Mouse (Mus musculus) lung, postnatal 0 days (tissue): ENCODE results near the gene Tm7sf2. TPM values are rescaled to one million over a fixed set of nuclear protein-coding genes. Genes with fewer than 3 reads are reported as not detected.
A peak's percentile ranks its signal among the peaks of the same experiment; 100 is the strongest.

Source experiments
- ATAC-seq: fragments of 200-750 bp; cut with Nextera tagmentation; 2 replicates; pipeline ENCODE4 v1.8.0; 2017; ENCODE audit warnings: moderate library complexity
- DNase-seq: peaks from one replicate; pipeline ENCODE4 v3.0.0-alpha.2; 2016; ENCODE audit warnings: low spot score
- H3K27ac ChIP-seq: fragments of 300-500 bp; sonication (generic); 2 replicates; pipeline ENCODE4 v1.5.1; 2014; ENCODE audit warnings: antibody characterized with exemption, mild to moderate bottlenecking, low read length, mixed read lengths
- H3K27me3 ChIP-seq: fragments of 300-500 bp; sonication (generic); replicated peaks from 2 replicates; pipeline ENCODE4 v1.6.1; 2014; ENCODE audit warnings: low read length, mixed read lengths; ENCODE audit not compliant: insufficient read depth
- H3K36me3 ChIP-seq: fragments of 300-500 bp; sonication (generic); 2 replicates; pipeline ENCODE4 v1.6.1; 2014; ENCODE audit warnings: low read length, mixed read lengths; ENCODE audit not compliant: insufficient read depth
- H3K4me1 ChIP-seq: fragments of 300-500 bp; sonication (generic); 2 replicates; pipeline ENCODE4 v1.6.1; 2014; ENCODE audit warnings: antibody characterized with exemption, low read depth, low read length, mixed read lengths; ENCODE audit not compliant: insufficient read depth
- H3K4me2 ChIP-seq: fragments of 300-500 bp; sonication (generic); replicated peaks from 2 replicates; pipeline ENCODE4 v1.6.1; 2014; ENCODE audit warnings: low read depth, mild to moderate bottlenecking, low read length, moderate library complexity, mixed read lengths
- H3K4me3 ChIP-seq: fragments of 300-500 bp; sonication (generic); 2 replicates; pipeline ENCODE4 v1.5.1; 2014; ENCODE audit warnings: low read depth, low read length
- H3K9ac ChIP-seq: fragments of 300-500 bp; sonication (generic); replicated peaks from 2 replicates; pipeline ENCODE4 v1.6.1; 2014; ENCODE audit warnings: low read depth, mild to moderate bottlenecking
- H3K9me3 ChIP-seq: fragments of 300-500 bp; sonication (generic); 2 replicates; pipeline ENCODE4 v1.6.1; 2016; ENCODE audit warnings: low read length, mixed read lengths
- CTCF ChIP-seq: IDR thresholded peaks from 2 replicates; pipeline ENCODE4 v1.5.1; 2016; ENCODE audit warnings: antibody characterized with exemption, mild to moderate bottlenecking
- EP300 ChIP-seq: IDR thresholded peaks from 2 replicates; pipeline ENCODE4 v1.6.1; 2016; ENCODE audit warnings: antibody characterized with exemption, mild to moderate bottlenecking, control low read depth
- WGBS: fragments of 180-500 bp; shearing (Covaris S2); extraction: QIAGEN DNeasy Blood & Tissue Kit; methylation state at CpG from one replicate; pipeline ENCODE4 v1.1.7; 2014; 5-methylcytosine and 5-hydroxymethylcytosine counted together
- polyA plus RNA-seq: library from polyadenylated mRNA; unstranded; fragments of >200 nt; fragmentation: Nextera tagmentation; extraction: Ambion mirVana; gene quantifications from 2 replicates; pipeline ENCODE4 v1.2.1, GENCODE M21; 2015

Gene Tm7sf2
- polyA plus RNA-seq, 1 experiment from 2014 or later = 9.5 TPM

DNA sequence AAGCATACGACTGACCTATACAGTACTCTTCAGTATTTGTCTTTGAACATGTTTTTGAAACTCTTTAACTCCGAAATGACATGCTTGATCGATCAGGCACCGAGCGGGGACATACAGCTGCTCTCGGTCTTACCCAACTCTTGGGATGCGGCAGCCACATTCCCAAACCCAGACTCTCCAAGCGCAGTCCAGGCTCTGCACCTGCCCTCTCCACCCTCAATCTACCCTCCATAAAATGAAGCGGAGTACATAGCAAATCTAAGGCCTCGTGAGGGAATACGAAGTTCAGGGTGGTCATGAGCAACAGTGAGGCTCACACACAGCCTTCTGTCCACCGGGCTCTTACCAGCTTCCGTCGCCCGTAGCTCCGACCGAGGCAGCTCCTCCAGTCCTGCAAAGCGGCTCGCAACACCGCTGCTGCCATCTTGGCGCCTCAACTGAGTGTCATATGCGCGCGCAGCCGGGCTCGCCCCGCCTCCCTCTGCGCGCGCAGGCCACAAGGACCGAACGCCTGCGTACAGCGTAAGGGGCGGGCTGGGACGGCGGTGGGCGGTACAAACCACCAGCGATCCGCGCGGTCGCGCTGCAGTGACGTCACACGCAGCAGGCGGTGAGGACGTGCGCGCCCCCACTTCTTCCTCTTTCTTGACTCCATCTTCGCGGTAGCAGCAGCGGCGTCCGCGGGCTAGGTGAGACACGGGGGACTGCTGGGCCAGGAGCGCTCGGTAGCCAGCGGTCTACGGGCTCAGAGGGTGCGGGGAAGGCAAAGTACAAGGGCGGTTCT, 10.7 kb downstream of the Tm7sf2 start, which contains the start of the genes Mrpl49 and Fau:
Gene Mrpl49 (minus strand): TSS at position 473 of the 784 bp plus-strand sequence.
Gene Fau (plus strand): TSS at position 532 of the 784 bp plus-strand sequence.
- no peak for TF ChIP-seq EP300
- no peak for TF ChIP-seq CTCF
- H3K36me3 ChIP-seq = peaks cover 23% of the 10 kb centered on the region
- WGBS = 1% methylated on average over 55 of the region's 63 CpGs
- peak within 1 kb of the TSS; percentile 76 for H3K9ac ChIP-seq
- peak within 1 kb of the TSS; percentile 73 for H3K4me3 ChIP-seq
- H3K27ac ChIP-seq = peak within 1 kb of the TSS; percentile 71
- peak; percentile 90 for ATAC-seq
- H3K4me2 ChIP-seq = peak within 1 kb of the TSS; percentile 71
- H3K4me1 ChIP-seq = peaks cover 15% of the 10 kb centered on the region
- DNase-seq = peak; percentile 98
- no peaks in the 10 kb centered on the region for H3K27me3 ChIP-seq
- no peaks in the 10 kb centered on the region for H3K9me3 ChIP-seq

DNA sequence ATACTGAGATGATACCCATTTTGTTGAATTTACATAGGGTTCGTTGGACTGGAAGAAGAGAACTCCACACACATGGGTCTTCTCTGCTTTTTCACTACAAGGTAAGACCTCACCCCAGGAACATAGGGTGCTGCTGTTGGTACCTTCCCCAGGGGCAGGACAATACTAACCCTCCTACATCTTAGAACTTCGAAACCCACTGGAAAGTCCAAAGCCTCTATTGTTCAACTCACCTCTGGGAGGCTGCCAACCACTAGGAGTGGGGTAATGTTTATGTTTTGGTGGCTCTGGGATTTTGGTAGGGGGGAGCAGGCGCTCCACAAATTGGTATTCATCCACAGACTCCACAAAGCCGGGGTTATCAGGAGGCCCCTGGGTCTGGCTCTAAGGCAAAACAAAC, 11.5 kb downstream of the Tm7sf2 start:
- TF ChIP-seq CTCF (no peak), EP300 (no peak)
- Histone ChIP-seq H3K9me3 (no peaks in the 10 kb centered on the region), H3K9ac (no peak overlapping the region; the same call in 1 of the 2 replicates), H3K27ac (no peak overlapping the region), H3K4me1 (peaks cover 8% of the 10 kb centered on the region), H3K36me3 (peaks cover 31% of the 10 kb centered on the region), H3K27me3 (no peaks in the 10 kb centered on the region), H3K4me3 (no peak overlapping the region), H3K4me2 (peak overlapping the region; percentile 71)
- no peak for ATAC-seq
- 40% methylated on average over 4 of the region's 4 CpGs for WGBS
- DNase-seq = no peak

DNA sequence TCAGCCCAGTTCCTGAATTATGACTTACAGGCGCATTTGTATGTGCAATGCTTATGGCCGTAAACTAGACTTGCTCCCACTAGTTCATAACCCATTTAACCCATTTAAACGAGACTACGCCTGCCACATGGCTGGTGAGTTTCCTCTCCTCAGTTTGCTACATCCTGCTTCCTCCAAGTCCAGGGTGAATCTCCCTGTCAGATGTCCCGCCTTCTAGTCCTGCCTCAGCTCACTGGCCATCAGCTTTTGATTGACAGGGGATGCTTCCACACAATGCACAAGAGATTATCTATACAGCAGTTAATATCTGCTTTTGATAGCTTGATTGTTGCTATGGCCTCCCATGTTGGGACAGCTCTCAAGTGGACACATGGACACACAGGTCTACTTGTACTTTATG, 13.9 kb downstream of the Tm7sf2 start:
- no peak for TF ChIP-seq CTCF
- TF ChIP-seq EP300 = no peak
- no peak for ATAC-seq
- peaks cover 51% of the 10 kb centered on the region for H3K36me3 ChIP-seq
- no peak for DNase-seq
- 72% methylated on average over 5 of the region's 5 CpGs for WGBS
- H3K27me3 ChIP-seq = no peaks in the 10 kb centered on the region
- H3K4me3 ChIP-seq = no peak overlapping the region
- no peak overlapping the region for H3K4me2 ChIP-seq
- peaks cover 7% of the 10 kb centered on the region for H3K4me1 ChIP-seq
- no peak overlapping the region for H3K27ac ChIP-seq
- no peak overlapping the region for H3K9ac ChIP-seq
- no peaks in the 10 kb centered on the region for H3K9me3 ChIP-seq

DNA sequence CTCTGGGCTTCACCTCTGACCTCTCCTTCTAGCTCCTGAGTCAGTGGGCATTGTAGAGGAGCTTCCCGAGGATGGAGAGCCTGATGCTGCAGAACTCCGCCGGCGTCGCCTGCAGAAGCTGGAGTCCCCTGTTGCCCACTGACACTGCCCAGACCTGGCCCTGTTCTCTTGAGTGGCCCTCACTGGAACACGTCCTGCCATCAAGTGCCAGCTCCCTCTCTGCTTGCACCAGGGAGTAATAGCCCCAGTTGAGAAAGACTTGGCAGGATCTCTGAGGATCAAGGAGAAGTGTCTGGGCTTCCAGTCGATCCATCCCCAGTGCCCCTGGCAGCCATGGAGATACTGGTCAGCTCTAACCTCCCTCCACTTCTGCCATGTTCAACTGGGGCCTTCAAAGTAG, 15.7 kb downstream of the Tm7sf2 start:
- no peak for ATAC-seq
- H3K4me2 ChIP-seq = no peak overlapping the region
- DNase-seq = no peak
- no peak overlapping the region for H3K9ac ChIP-seq
- H3K27me3 ChIP-seq = no peaks in the 10 kb centered on the region
- H3K27ac ChIP-seq = no peak overlapping the region
- no peaks in the 10 kb centered on the region for H3K9me3 ChIP-seq
- no peak for TF ChIP-seq EP300
- TF ChIP-seq CTCF = no peak
- 71% methylated on average over 7 of the region's 7 CpGs for WGBS
- H3K36me3 ChIP-seq = peaks cover 53% of the 10 kb centered on the region
- H3K4me3 ChIP-seq = no peak overlapping the region
- peaks cover 7% of the 10 kb centered on the region for H3K4me1 ChIP-seq

DNA sequence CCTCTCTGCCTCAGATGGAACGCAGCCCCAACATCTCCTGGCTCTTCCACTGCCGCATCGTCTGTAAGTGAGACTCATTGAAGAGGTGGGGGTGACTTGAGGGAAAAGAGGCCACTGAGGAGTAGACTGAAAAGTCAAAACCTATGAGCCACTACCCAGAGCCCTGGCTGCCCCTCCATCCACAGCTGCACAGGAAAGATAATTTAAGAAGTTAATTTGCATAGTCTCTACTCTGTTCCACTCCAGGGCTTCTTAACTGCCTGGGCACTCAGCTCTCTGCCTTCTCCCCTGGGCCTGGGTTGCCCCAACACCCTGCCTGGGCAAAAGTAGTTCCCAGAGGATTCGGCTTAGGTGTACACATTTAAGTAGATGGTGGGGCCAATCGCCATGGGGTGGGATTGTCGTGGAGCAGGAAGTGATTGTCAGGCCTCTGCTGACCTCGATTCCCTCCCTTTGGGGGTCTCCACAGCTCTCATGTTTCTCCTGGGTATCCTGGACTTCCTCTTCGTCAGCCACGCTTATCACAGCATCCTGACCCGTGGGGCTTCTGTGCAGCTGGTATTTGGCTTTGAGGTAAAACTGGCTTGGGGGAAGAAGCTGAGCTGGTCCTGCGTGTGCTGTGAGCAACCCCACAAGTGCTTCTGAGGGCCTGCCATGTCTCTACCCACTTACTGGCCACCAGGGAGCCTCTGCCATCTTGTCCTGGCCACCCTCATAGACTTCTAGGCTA, 19.3 kb downstream of the Tm7sf2 start:
- no peak for DNase-seq
- Histone ChIP-seq H3K27ac (no peak overlapping the region), H3K4me3 (no peak overlapping the region), H3K4me1 (peaks cover 6% of the 10 kb centered on the region; the same call in 1 of the 2 replicates), H3K9me3 (no peaks in the 10 kb centered on the region), H3K36me3 (peaks cover 43% of the 10 kb centered on the region), H3K9ac (no peak overlapping the region), H3K4me2 (no peak overlapping the region), H3K27me3 (no peaks in the 10 kb centered on the region)
- no peak for TF ChIP-seq EP300
- TF ChIP-seq CTCF = no peak
- ATAC-seq = no peak
- 82% methylated on average over 11 of the region's 11 CpGs for WGBS

DNA sequence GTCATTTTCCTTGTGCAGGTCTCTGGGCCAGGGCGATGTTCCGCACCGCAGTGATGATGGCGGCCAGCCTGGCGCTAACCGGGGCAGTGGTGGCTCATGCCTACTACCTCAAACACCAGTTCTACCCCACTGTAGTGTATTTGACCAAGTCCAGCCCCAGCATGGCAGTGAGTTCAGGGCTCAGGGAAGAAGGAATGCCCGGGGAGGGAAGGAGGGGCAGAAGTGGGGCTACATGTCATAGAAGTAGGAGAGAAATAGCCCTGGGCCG, 20.3 kb downstream of the Tm7sf2 start:
- peak overlapping the region; percentile 93; the same call in 1 of the 2 replicates for H3K4me3 ChIP-seq
- no peaks in the 10 kb centered on the region for H3K9me3 ChIP-seq
- H3K36me3 ChIP-seq = peaks cover 34% of the 10 kb centered on the region
- WGBS = 77% methylated on average over 8 of the region's 8 CpGs
- DNase-seq = no peak
- TF ChIP-seq EP300 (no peak), CTCF (no peak)
- H3K27me3 ChIP-seq = no peaks in the 10 kb centered on the region
- H3K4me2 ChIP-seq = peak overlapping the region; percentile 92
- no peak for ATAC-seq
- H3K4me1 ChIP-seq = peaks cover 6% of the 10 kb centered on the region; the same call in 1 of the 2 replicates
- 0 out of 2 replicates have a peak overlapping the region, but pooled peaks have one; percentile 87 for H3K9ac ChIP-seq
- no peak overlapping the region for H3K27ac ChIP-seq
